Mouse (Mus musculus) cortical plate, adult 2 months (tissue): ENCODE results near the gene Ufsp1. TPM values are rescaled to one million over a fixed set of nuclear protein-coding genes. Genes with fewer than 3 reads are reported as not detected.

Experiments
- H3K27ac ChIP-seq: fragments of 200-500 bp; 2 replicates; pipeline ENCODE4 v1.5.1; 2012; ENCODE audit warnings: low read length, control low read depth, inconsistent platforms; ENCODE audit not compliant: insufficient read depth
- H3K4me1 ChIP-seq: fragments of 200-500 bp; 2 replicates; pipeline ENCODE4 v1.6.1; 2011; ENCODE audit warnings: low read length; ENCODE audit not compliant: control insufficient read depth, insufficient read depth
- H3K4me3 ChIP-seq: fragments of 200-500 bp; 2 replicates; pipeline ENCODE4 v1.5.1; 2011; ENCODE audit warnings: mild to moderate bottlenecking, low read length, control low read depth; ENCODE audit not compliant: insufficient read depth
- CTCF ChIP-seq: fragments of 200-500 bp; IDR thresholded peaks from 2 replicates; pipeline ENCODE4 v1.5.1; 2011; ENCODE audit warnings: mild to moderate bottlenecking, control low read depth, low read length; ENCODE audit not compliant: insufficient read depth; ENCODE audit errors: extremely low read depth
- POLR2A ChIP-seq: fragments of 200-500 bp; IDR thresholded peaks from 2 replicates; pipeline ENCODE4 v1.6.1; 2011; ENCODE audit warnings: mild to moderate bottlenecking, low read length, control low read depth; ENCODE audit not compliant: insufficient read depth; ENCODE audit errors: extremely low read depth
- polyA plus RNA-seq: library from polyadenylated mRNA; depleted of rRNA; stranded (reverse); fragments of >200 nt; gene quantifications from 2 replicates; pipeline ENCODE4 v1.2.3, GENCODE M21; 2012

Gene Ufsp1
- polyA plus RNA-seq, 1 experiment = 13.3 TPM

GRCm38 (mm10) chr5:137287032-137287952 lies 7.1 kb upstream of the Ufsp1 start, which contains the start of gene Ache:
Gene Ache, plus strand, starts transcription at chr5:137287519.
- H3K27ac ChIP-seq = peak within 1 kb of the TSS; percentile 83
- H3K4me1 ChIP-seq = no peaks in the 10 kb centered on the region
- peak within 1 kb of the TSS; percentile 44 for H3K4me3 ChIP-seq
- TF ChIP-seq CTCF (no peak), POLR2A (peak; percentile 33; the same call in 1 of the 2 replicates)

- Histone ChIP-seq H3K4me3 (peak overlapping the region; percentile 44), H3K4me1 (no peaks in the 10 kb centered on the region), H3K27ac (peak overlapping the region; percentile 83)
- TF ChIP-seq CTCF = no peak
- TF ChIP-seq POLR2A = no peak; the same call in 1 of the 2 replicates
Measured at GRCm38 (mm10) chr5:137287953-137288743, 6.3 kb upstream of the Ufsp1 start.

GRCm38 (mm10) chr5:137288999-137289470 lies 5.4 kb upstream of the Ufsp1 start:
- peak; percentile 40; the same call in 1 of the 2 replicates for TF ChIP-seq CTCF
- peak; percentile 33; the same call in 1 of the 2 replicates for TF ChIP-seq POLR2A
- Histone ChIP-seq H3K27ac (0 out of 2 replicates have a peak overlapping the region, but pooled peaks have one; percentile 32), H3K4me3 (peak overlapping the region; percentile 44), H3K4me1 (no peaks in the 10 kb centered on the region)

- no peak for TF ChIP-seq POLR2A
- TF ChIP-seq CTCF = no peak
- no peak overlapping the region for H3K27ac ChIP-seq
- H3K4me1 ChIP-seq = no peaks in the 10 kb centered on the region
- peak overlapping the region; percentile 44 for H3K4me3 ChIP-seq
Measured at GRCm38 (mm10) chr5:137289591-137290365, 4.7 kb upstream of the Ufsp1 start.

GRCm38 (mm10) chr5:137290677-137291076 lies 3.8 kb upstream of the Ufsp1 start:
- TF ChIP-seq CTCF = 0 out of 2 replicates have a peak, but pooled peaks have one; percentile 7
- TF ChIP-seq POLR2A = no peak
- no peak overlapping the region for H3K4me3 ChIP-seq
- H3K27ac ChIP-seq = no peak overlapping the region
- no peaks in the 10 kb centered on the region for H3K4me1 ChIP-seq

GRCm38 (mm10) chr5:137291381-137291926 lies 3.0 kb upstream of the Ufsp1 start:
- Histone ChIP-seq H3K27ac (no peak overlapping the region), H3K4me1 (no peaks in the 10 kb centered on the region), H3K4me3 (no peak overlapping the region)
- TF ChIP-seq POLR2A (no peak), CTCF (no peak)

GRCm38 (mm10) chr5:137293282-137293681 lies 1.1 kb upstream of the Ufsp1 start:
- Histone ChIP-seq H3K4me3 (peak overlapping the region; percentile 54), H3K27ac (peak overlapping the region; percentile 78), H3K4me1 (no peaks in the 10 kb centered on the region)
- TF ChIP-seq POLR2A (peak; percentile 64), CTCF (no peak)

GRCm38 (mm10) chr5:137294744-137295093 lies 290 bp downstream of the Ufsp1 start:
- no peak for TF ChIP-seq CTCF
- TF ChIP-seq POLR2A = no peak
- H3K4me1 ChIP-seq = no peaks in the 10 kb centered on the region
- H3K4me3 ChIP-seq = peak overlapping the region; percentile 54
- 0 out of 2 replicates have a peak overlapping the region, but pooled peaks have one; percentile 17 for H3K27ac ChIP-seq

- Histone ChIP-seq H3K27ac (no peak overlapping the region), H3K4me3 (peak overlapping the region; percentile 54; the same call in 1 of the 2 replicates)
Measured at GRCm38 (mm10) chr5:137295296-137295695, 867 bp downstream of the Ufsp1 start.

More at GRCm38 (mm10) chr5:137295296-137295695, 867 bp downstream of the Ufsp1 start:
- H3K4me1 ChIP-seq = no peaks in the 10 kb centered on the region
- TF ChIP-seq CTCF (no peak), POLR2A (no peak)
